Mouse (Mus musculus) small intestine, adult 10 weeks (tissue): Measurements from ENCODE around the gene Anxa4. TPM values are rescaled to one million over a fixed set of nuclear protein-coding genes. Genes with fewer than 3 reads are reported as not detected.

Experiments used
- polyA plus RNA-seq: library from polyadenylated mRNA; stranded (reverse); fragments of 350-450 nt; fragmentation: Illumina TruSeq; extraction: RNeasy Lipid Tissue Mini Kit (QIAGEN cat#74804); gene quantifications from one replicate; pipeline ENCODE4 v1.2.3, GENCODE M21; 2014; ENCODE audit warnings: low replicate concordance

Gene Anxa4
- polyA plus RNA-seq = 1,000 TPM

GRCm38 (mm10) chr6:86793021-86793815 is at the start of gene Anxa4:
Gene Anxa4 (minus strand): TSS chr6:86793584.

DNA sequence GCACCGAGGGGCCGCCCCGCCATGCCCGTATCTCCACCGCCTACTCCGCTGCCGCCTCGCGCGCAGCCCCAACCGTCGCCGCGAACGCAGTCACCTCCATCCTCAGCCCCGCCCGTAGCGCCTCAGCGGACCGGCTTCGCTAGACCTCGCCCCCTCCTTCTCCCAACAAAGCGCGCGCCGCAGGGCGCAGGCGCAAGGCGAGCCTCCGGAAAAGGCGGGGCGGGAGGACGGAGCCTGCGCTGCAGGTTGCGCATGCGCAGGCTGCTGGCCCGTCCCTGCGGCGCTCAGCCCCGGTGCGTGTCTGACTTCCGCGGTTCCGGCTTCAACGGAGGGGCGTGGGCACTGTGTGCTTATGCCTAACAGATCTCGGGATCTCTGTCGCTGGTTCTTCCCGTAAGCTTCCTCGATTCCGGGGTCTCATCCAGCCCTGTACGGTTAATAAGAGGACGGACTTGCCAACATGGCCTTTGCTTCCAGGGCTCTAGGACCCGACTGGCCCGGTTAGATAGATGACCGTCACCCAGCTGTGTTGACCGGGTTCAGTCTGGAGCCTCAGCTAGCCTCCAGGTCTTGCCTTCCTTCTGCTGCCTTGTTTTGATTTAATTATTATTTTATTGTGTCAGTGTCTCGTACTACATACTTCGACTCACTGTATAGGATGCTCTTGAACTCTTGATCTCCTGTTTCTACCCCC is 60.1 kb downstream of the Anxa4 start, which contains the start of gene Gmcl1:
Gmcl1 (minus strand) TSS at position 201 of the 694 bp plus-strand sequence.

Other genes starting within 250 kb of the Anxa4 start
- gene Asprv1, start 165.4 kb downstream of the Anxa4 start, polyA plus RNA-seq = not detected
- gene Mxd1, start 124.4 kb downstream of the Anxa4 start, polyA plus RNA-seq = 155 TPM
- gene Snrnp27, start 109.1 kb downstream of the Anxa4 start, polyA plus RNA-seq = 93.1 TPM
- 66.8 TPM for gene Gmcl1, start 60.2 kb downstream of the Anxa4 start, polyA plus RNA-seq
- 9.4 TPM for gene Aak1, start 55.9 kb upstream of the Anxa4 start, polyA plus RNA-seq
- gene Nfu1, start 215.7 kb upstream of the Anxa4 start, polyA plus RNA-seq = 35.2 TPM
- gene Gfpt1, start 249.3 kb upstream of the Anxa4 start, polyA plus RNA-seq = 140 TPM